Mouse (Mus musculus) cerebellum, adult 11 months (tissue): Measurements from ENCODE around the gene Mxd1.

Experiments
- DNase-seq: peaks from one replicate; pipeline ENCODE4 v3.0.0; 2022

Gene Mxd1

GRCm38 (mm10) chr6:86668580-86669239, at the start of gene Mxd1:
TSS of gene Mxd1 (minus strand) at chr6:86669161.
- DNase-seq = no peak

DNA sequence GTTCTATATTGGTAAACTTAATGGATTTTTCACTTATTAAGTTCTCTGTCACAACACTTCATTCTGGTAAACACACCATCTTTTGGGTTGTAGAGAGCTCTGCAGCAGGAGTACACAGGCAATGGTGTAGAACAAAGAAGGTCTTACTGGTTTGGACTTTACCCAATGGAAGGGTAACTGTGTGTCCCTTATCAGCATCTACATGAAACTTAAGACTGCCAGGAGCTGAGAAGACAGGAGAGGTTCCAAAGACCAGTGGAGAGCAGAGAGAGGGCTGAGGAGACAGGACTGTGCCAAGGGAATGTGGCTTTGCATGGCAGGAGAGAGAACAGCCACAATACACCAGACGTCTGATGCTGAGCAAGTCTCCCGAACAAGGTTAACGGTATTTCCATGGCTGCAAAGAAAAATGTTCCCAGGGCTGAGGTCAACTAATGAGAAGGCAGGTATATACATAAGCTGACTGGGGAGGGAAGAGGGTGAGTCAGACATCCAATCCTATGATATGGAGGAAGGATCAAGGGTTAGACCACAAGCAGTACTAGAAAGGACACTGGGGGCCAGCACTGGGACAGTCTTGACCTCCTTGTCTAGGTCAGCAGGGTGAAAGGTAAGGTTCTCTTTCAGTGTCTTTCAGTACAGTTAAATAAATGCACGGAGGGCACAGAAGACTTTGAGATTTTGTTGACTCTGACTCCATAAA, 39.3 kb upstream of the Mxd1 start:
- no peak for DNase-seq

DNA sequence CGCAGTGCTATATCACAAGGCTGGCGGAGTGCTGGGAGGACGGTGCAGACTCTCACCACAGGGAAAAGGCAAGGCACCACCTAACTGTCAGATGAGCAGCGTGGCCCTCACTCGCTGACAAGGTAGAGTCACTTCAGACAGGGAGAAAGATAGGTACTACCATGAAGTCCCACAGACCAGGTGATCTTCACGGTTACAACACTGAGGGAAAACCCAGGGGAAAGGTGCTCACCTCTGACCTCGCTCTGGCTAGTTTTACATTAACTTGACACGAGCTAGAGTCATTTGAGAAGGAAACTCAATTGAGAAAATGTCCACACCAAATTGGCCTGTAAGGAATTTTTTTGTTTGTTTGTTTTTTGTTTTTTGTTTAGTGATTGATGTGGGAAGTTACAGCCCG, 33.6 kb upstream of the Mxd1 start:
- DNase-seq = no peak

- no peak for DNase-seq
These were observed 28.9 kb upstream of the Mxd1 start for GRCm38 (mm10) chr6:86697903-86698302.

DNA sequence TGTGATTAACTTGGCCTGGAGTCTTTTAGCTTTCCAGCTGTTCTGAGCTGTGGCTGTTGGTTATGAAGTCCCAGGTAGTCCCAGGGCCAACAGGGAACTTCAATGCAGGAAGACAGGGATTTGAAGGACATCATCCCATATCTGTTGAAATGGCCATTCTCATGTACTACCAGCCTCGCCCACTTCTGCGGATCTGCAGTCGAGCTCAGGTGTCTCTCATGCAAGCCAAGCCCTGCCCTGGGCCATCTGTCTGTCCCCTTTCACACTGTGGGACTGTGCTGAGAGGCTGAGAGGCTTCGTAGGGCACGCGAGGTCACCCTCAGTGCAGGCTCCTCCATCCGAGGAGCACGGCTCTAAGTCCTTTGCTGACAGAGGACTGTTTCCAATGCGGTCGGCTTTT, 27.3 kb upstream of the Mxd1 start:
- DNase-seq = peak; percentile 30

DNA sequence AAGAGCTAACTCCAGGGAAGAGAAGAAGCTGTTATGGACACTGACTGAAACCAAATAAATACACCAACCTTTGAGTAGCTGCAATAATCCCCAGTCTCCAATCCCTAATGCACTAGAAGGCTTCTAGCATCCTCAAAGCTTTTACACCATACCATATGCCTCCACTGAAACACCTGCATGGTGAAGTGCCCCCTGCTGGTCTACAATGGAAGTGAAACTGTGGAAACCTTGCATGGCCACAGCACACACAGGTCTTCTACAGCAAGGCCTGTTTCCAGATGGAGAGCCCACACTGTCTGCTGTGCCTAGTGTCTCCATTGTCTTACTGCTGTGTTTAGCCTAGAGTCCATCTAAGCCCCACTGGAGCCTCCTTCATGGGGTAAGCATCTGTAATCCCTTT, 25.5 kb upstream of the Mxd1 start:
- peak; percentile 42 for DNase-seq

DNA sequence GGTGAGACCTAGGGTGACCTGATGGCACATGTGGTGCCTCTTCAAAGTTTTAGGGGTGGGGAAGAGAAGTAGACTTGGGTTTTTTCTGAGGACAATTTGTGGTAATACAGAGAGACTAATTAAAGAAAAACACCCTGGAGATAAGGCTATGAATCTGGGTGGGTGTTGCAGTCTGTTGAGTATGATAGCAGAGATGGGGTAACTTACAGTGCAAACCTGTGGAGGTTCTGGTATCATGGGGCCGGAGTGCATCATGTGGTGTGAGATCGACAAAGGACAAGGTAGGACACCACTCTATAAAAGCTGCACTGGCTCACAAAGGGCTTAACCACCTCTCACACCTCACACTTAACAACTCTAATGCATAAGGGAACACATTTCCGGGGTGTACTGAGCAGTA, 20.7 kb upstream of the Mxd1 start:
- no peak for DNase-seq

DNA sequence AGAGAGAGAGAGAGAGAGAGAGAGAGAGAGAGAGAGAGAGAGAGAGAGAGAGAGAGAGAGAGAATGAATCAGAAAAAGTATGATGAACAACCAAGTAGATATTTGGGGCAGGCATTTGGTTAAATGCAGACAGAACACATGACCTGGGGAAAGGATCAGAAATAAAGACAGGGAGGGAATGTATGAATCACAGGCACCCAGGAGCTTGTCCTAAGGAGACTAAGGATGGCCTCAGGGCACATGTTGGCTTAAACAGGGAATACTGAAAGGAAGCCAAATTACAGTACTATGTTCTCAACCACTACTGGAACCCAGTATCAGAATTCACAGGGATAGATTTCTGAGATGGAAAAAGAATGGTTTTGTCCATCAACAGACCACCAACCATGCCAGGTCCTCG, 18.0 kb upstream of the Mxd1 start:
- DNase-seq = no peak

DNA sequence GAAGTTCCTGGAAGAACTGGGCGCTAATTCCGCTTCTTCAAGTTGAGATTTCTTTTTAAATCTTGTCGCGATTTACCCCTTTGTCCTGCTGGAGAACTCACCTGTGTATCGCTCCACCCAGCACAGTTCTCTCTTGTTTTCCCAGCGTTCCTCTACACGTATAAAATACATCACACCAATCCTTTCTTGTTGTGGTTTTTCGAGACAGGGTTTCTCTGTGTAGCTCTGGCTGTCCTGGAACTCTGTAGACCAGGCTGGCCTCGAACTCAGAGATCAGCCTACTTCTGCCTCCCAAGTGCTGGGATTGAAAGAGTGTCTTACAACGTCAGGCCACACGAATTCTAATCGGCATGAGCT, 15.7 kb upstream of the Mxd1 start:
- no peak for DNase-seq

DNA sequence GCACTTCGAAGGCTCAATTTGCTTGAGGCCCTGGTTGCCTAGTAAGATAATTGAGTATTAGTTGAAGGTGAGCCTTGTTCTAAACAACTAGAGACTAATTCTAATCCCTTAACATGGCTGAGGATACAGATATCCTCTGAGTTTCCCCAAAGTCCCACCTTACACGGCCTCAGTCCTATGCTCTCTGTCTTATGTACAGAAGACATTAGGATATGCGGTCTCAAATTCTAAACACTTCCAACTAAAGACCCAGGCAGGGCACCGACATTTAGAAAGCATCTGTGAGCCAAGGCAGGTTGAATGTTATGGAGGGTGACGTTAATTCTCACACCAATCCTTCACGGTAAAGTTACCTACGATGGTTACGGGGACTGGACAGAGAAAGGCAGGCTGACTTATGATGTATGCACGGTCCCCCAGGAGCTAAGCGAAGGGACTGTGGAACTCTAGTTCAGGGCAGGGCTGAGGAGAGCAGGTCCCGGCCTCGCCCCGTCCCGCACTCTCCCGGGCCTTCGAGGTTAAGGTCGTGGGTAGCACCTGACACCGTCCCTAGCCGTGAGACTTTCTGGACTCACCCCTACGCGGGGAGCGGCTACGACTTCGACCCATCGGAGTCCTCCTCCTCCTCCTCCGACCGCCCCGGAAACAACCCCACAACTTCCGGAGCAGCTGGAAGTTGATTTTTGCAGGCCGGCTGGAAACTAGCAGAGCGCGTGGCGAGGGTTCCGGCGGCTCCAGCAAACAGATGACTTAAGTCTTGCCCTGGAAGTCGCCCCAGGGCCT, 15.1 kb upstream of the Mxd1 start, which contains the start of gene Snrnp27:
TSS of gene Snrnp27 (minus strand) at position 651 of the 783 bp plus-strand sequence.
- DNase-seq = peak; percentile 87

DNA sequence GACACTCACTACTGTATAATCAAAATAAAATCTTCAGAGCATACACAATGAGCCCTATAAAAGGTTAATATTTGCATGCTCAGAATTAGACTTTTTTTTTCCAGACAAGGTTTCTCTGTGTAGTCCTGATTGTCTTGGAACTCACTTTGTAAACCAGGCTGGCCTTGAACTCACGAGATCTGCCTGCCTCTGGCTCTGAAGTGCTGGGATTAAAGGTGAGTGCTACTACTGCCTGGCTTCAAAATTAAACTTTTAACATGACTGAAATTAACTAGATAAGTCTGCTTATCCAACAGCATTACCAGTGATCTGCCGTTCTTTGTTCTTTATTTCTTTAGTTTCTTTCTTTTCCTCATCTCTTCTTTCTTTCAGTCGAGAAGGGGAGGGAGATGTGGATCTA, 12.3 kb upstream of the Mxd1 start:
- DNase-seq = no peak

- DNase-seq = no peak
These were observed 9.4 kb upstream of the Mxd1 start for GRCm38 (mm10) chr6:86678341-86678740.

GRCm38 (mm10) chr6:86670873-86671272, 1.9 kb upstream of the Mxd1 start:
- peak; percentile 42 for DNase-seq

GRCm38 (mm10) chr6:86669240-86669727, 323 bp upstream of the Mxd1 start:
- peak; percentile 100 for DNase-seq

GRCm38 (mm10) chr6:86667061-86667460, 1.9 kb downstream of the Mxd1 start:
- no peak for DNase-seq

DNA sequence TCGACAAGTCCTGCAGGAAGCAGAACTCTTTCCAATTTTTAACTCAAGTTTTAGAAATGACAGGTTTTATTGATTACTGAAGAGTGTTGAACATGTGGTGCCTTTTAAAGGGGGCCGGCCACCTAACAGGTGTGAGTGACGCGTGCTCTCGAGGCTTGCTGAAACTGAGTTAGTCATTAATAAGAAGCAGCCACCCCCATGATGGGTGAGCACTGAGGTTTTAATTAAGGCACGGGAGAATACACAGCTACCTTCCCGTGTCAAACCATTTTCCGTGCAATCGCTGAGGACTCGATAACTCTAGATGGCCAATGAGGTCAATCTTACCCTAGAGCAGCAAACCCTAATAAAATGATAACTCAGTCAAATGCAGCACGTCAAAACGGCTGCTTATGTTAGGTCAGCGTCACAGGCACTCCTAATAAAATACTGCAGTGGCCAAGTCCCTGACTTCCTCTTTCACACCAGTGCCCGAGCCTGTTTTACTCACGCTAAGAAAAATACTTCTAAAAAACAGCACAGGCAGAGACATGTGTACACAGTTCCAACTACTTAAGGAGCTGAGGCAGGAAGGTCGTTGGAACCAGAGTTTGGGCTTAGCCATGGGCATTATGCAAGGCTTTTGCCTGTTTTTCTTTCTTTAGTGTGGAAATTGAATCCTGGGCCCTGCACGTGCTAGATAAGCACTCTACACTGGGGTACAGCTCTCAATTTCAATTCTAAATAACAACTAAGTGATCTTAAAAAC, 3.2 kb downstream of the Mxd1 start:
- DNase-seq = no peak

- DNase-seq = no peak
These were observed 3.9 kb downstream of the Mxd1 start for GRCm38 (mm10) chr6:86665076-86665475.

GRCm38 (mm10) chr6:86660161-86660877, 8.6 kb downstream of the Mxd1 start:
- DNase-seq = no peak

DNA sequence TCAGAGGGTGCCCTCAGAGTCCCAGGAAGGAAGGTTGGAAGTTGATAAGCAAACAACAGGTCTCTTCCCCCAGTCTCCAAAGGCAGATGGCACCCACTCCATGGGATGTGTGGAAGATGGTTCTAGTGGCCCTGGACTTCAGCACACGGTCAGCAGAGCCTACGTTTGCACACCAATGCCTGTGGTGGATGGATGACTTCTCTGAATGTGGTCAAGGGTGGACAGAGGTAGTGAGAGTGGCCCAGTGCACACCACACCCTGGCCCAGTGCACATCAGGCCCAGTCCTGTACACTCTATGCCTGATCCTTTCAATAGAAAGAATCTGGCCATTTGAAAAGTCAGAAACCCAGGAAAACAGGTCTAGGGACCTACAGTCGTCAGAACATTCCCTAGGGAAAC, 10.5 kb downstream of the Mxd1 start:
- no peak for DNase-seq

- DNase-seq = no peak
These were observed 14.6 kb downstream of the Mxd1 start for GRCm38 (mm10) chr6:86654270-86654916.

GRCm38 (mm10) chr6:86653026-86653425, 15.9 kb downstream of the Mxd1 start:
- no peak for DNase-seq

DNA sequence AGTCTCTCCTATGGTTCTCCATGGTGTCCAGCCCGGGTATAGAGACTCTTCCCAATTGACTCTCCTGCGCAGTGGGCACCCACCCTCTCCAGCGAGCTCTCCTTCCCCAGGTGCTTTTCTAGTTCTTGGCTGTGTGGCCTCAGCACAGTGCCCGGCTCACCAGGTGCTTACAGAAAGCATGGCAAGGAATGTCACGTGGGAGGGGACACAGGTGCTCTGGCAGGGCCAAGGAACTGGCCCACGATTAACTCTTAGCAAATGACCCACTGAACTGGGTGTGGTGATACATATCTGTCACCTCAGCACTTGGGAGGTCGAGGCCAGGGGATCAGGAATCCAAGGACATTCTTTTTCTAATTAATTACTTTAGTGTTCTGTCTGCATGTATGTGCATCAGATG, 22.8 kb downstream of the Mxd1 start:
- DNase-seq = no peak
